Mouse (Mus musculus) adrenal gland, postnatal 4 days (tissue): Measurements from ENCODE around the gene BC030500. TPM values are rescaled to one million over a fixed set of nuclear protein-coding genes. Genes with fewer than 3 reads are reported as not detected.

Experiments
- DNase-seq, 2 experiments: peaks; one replicate each; pipeline ENCODE4 v3.0.0; 2021 to 2022; ENCODE audit warnings: low spot score in 2 of 2, mixed read lengths in 2 of 2
- long read RNA-seq, 2 experiments: library from polyadenylated mRNA; stranded (forward); transcript quantifications; one replicate each; pipeline ENCODE4 v2.0.0; 2021
- total RNA-seq, 2 experiments: library from RNA; stranded (reverse); gene quantifications; 2 replicates each; pipeline ENCODE4 v1.2.3; 2021

The BC030500 gene
- 1 to 10 TPM in 1 of 2 experiments, under 1 TPM in 1; 0.20 to 1.3 TPM for total RNA-seq
- long read RNA-seq, experiment 1, partial matches to known transcripts: 0 of 1 reads
- long read RNA-seq, experiment 1, other reads (novel, unspliced or antisense): 1 of 1 reads
- long read RNA-seq, experiment 2, partial matches to known transcripts: 0 of 1 reads
- long read RNA-seq, experiment 2, other reads (novel, unspliced or antisense): 1 of 1 reads

- no peak for DNase-seq
These were observed at the start of gene BC030500 for GRCm38 (mm10) chr8:58911677-58912076. Gene BC030500 (plus strand): TSS chr8:58911755.

- no peak for DNase-seq
These were observed 25.1 kb upstream of the BC030500 start for GRCm38 (mm10) chr8:58886405-58886804.

- DNase-seq: no peak
These were observed 21.0 kb upstream of the BC030500 start for GRCm38 (mm10) chr8:58890591-58890990.

- DNase-seq: no peak
These were observed 15.6 kb upstream of the BC030500 start for GRCm38 (mm10) chr8:58895960-58896359.

GRCm38 (mm10) chr8:58904465-58904864 is 7.1 kb upstream of the BC030500 start:
- no peak for DNase-seq

- no peak for DNase-seq
These were observed 763 bp downstream of the BC030500 start, which contains the start of gene Galntl6 for GRCm38 (mm10) chr8:58912196-58912839. Gene Galntl6 (minus strand): TSS chr8:58912640.

- DNase-seq: no peak
These were observed 1.5 kb downstream of the BC030500 start for GRCm38 (mm10) chr8:58912840-58913639.

- no peak for DNase-seq
These were observed 2.0 kb downstream of the BC030500 start for GRCm38 (mm10) chr8:58913640-58913968.

- no peak for DNase-seq
These were observed 3.6 kb downstream of the BC030500 start for GRCm38 (mm10) chr8:58915142-58915541.

GRCm38 (mm10) chr8:58931066-58931465 is 19.5 kb downstream of the BC030500 start:
- no peak for DNase-seq

- DNase-seq: no peak
These were observed 32.2 kb downstream of the BC030500 start for GRCm38 (mm10) chr8:58943773-58944172.

- DNase-seq: no peak
These were observed 45.7 kb downstream of the BC030500 start for GRCm38 (mm10) chr8:58957195-58957739.

Other genes with a start within 250 kb of the BC030500 start
- 1 to 10 TPM in 1 of 2 experiments, under 1 TPM in 1; 0.95 to 1.6 TPM for gene Galntl6, start 885 bp downstream of the BC030500 start, total RNA-seq